Mouse (Mus musculus): ENCODE results near the gene Ppt1.

DNA sequence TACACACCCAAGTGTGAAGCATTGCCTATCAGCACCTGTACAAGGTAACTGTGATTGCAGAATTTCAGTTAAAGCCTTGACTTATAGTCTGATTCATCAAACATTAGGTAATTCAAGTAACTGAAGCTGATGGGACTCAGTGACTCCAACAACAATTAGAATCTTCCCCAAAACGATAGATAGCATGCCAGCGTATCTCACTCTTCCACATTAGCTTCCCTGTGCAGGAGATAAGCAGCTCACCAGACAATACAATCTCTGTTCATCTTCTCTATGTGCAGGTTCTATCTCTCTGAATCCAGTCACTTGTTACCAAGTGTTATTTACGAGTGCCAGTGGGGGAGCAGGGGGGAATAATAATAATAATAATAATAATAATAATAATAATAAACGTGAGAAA lies 37.5 kb downstream of the Ppt1 start:
- TF ChIP-seq POLR2A (IDR thresholded peaks at IDR 0.05; ENCODE audit: extremely low read depth, insufficient read depth, low read length) (no peak), CTCF (IDR thresholded peaks at IDR 0.05; ENCODE audit: low read depth, low read length) (no peak)

Data from liver, adult 2 months (tissue).